Mouse (Mus musculus) mature B cell (primary cell): Measurements from ENCODE around the gene Mfsd6l.

Source experiments
- in situ Hi-C: fragments of 300-500 bp; cut with MboI; formaldehyde crosslinking; loops from 2 replicates; pipeline ENCODE4 v1.14.3; 2019

Gene Mfsd6l

DNA sequence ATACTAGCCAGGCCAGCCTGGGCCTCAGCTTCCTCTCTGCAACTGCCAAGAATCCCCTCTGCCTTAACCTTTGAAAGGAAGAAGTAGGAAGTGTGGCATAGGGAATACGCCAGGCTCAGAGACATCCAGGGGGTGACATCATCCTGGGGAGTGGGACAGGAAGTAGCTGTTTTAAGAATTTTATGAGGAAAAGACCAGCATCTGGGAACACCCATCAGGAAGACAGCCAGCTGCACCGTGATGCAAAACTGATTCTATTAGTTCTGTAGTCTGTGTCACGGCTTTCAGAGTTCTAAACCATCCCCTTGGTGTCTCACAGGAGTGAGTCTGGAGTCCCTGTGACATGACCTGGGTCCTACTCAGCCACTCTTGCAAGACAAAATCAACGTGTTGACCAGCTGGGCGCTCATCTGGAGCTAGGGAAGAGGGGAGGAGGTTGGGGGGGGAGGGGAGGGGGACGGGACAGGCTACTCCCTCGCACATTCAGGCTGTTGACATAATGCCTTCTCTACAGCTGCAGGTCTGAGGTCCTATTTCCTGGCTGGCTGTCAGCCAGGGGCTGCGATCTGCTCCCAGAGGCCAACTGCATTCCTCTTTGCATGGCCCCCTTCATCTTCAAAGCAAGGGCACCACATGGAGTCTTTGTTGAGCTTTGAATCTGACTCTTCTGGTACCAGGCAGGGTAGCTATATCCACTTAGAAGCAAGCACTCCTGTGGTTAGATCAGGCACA is 46.4 kb downstream of the Mfsd6l start:
- in situ Hi-C loops, result no loop called here

- in situ Hi-C loops, result no loop called here
Observed at GRCm38 (mm10) chr11:68607046-68607445, 51.1 kb downstream of the Mfsd6l start.
